Mouse (Mus musculus): ENCODE measurements around the gene Gsto2. TPM values are rescaled to one million over a fixed set of nuclear protein-coding genes. Genes with fewer than 3 reads are reported as not detected.

Gene Gsto2
- polyA plus RNA-seq, 1 experiment from 2014 or later, result 1.1 TPM

GRCm38 (mm10) chr19:47927032-47927431 is 61.7 kb downstream of the Gsto2 start:
- H3K9me3 ChIP-seq (ENCODE audit: control insufficient read depth, low read depth, low read length), result no peaks in the 10 kb centered on the region
- H3K36me3 ChIP-seq (ENCODE audit: control insufficient read depth, insufficient read depth, low read length), result no peaks in the 10 kb centered on the region
- no peak for ATAC-seq (ENCODE audit: insufficient number of reproducible peaks, insufficient read depth, low FRiP score, low read depth)
- H3K27ac ChIP-seq (ENCODE audit: low read length), result no peak overlapping the region
- no peak overlapping the region for H3K4me2 ChIP-seq (replicated peaks; ENCODE audit: low read depth, low read length)
- WGBS, result 90% methylated on average over 2 of the region's 2 CpGs
- H3K4me3 ChIP-seq (ENCODE audit: low read depth, low read length), result no peak overlapping the region
- H3K9ac ChIP-seq (replicated peaks; ENCODE audit: low read depth, low read length), result no peak overlapping the region
- peaks cover 6% of the 10 kb centered on the region; the same call in 1 of the 2 replicates for H3K4me1 ChIP-seq (ENCODE audit: control insufficient read depth, insufficient read depth, low read length)
- no peaks in the 10 kb centered on the region for H3K27me3 ChIP-seq (ENCODE audit: control insufficient read depth, insufficient read depth, low read length)

- Histone ChIP-seq H3K4me3 (ENCODE audit: low read depth, low read length) (no peak overlapping the region), H3K4me1 (ENCODE audit: control insufficient read depth, insufficient read depth, low read length) (peaks cover 6% of the 10 kb centered on the region; the same call in 1 of the 2 replicates), H3K9me3 (ENCODE audit: control insufficient read depth, low read depth, low read length) (no peaks in the 10 kb centered on the region), H3K27me3 (ENCODE audit: control insufficient read depth, insufficient read depth, low read length) (no peaks in the 10 kb centered on the region), H3K9ac (replicated peaks; ENCODE audit: low read depth, low read length) (no peak overlapping the region), H3K36me3 (ENCODE audit: control insufficient read depth, insufficient read depth, low read length) (no peaks in the 10 kb centered on the region), H3K27ac (ENCODE audit: low read length) (no peak overlapping the region), H3K4me2 (replicated peaks; ENCODE audit: low read depth, low read length) (no peak overlapping the region)
- ATAC-seq (ENCODE audit: insufficient number of reproducible peaks, insufficient read depth, low FRiP score, low read depth), result no peak
- 48% methylated on average over 4 of the region's 4 CpGs for WGBS
Observed at GRCm38 (mm10) chr19:47929043-47929442, 63.7 kb downstream of the Gsto2 start.

GRCm38 (mm10) chr19:47931982-47932638 is 66.8 kb downstream of the Gsto2 start:
- Histone ChIP-seq H3K27me3 (ENCODE audit: control insufficient read depth, insufficient read depth, low read length) (no peaks in the 10 kb centered on the region), H3K4me1 (ENCODE audit: control insufficient read depth, insufficient read depth, low read length) (peaks cover 6% of the 10 kb centered on the region; the same call in 1 of the 2 replicates), H3K36me3 (ENCODE audit: control insufficient read depth, insufficient read depth, low read length) (no peaks in the 10 kb centered on the region), H3K4me2 (replicated peaks; ENCODE audit: low read depth, low read length) (no peak overlapping the region), H3K4me3 (ENCODE audit: low read depth, low read length) (no peak overlapping the region), H3K9me3 (ENCODE audit: control insufficient read depth, low read depth, low read length) (no peaks in the 10 kb centered on the region), H3K27ac (ENCODE audit: low read length) (no peak overlapping the region), H3K9ac (replicated peaks; ENCODE audit: low read depth, low read length) (no peak overlapping the region)
- ATAC-seq (ENCODE audit: insufficient number of reproducible peaks, insufficient read depth, low FRiP score, low read depth), result 0 out of 2 replicates have a peak, but pooled peaks have one; percentile 21
- 37% methylated on average over 7 of the region's 7 CpGs for WGBS

- Histone ChIP-seq H3K36me3 (ENCODE audit: control insufficient read depth, insufficient read depth, low read length) (no peaks in the 10 kb centered on the region), H3K9ac (replicated peaks; ENCODE audit: low read depth, low read length) (no peak overlapping the region), H3K27me3 (ENCODE audit: control insufficient read depth, insufficient read depth, low read length) (no peaks in the 10 kb centered on the region), H3K27ac (ENCODE audit: low read length) (no peak overlapping the region), H3K4me1 (ENCODE audit: control insufficient read depth, insufficient read depth, low read length) (peaks cover 6% of the 10 kb centered on the region; the same call in 1 of the 2 replicates), H3K9me3 (ENCODE audit: control insufficient read depth, low read depth, low read length) (no peaks in the 10 kb centered on the region), H3K4me3 (ENCODE audit: low read depth, low read length) (no peak overlapping the region), H3K4me2 (replicated peaks; ENCODE audit: low read depth, low read length) (no peak overlapping the region)
- 90% methylated on average over 8 of the region's 8 CpGs for WGBS
- no peak for ATAC-seq (ENCODE audit: insufficient number of reproducible peaks, insufficient read depth, low FRiP score, low read depth)
Observed at GRCm38 (mm10) chr19:47934146-47934545, 68.8 kb downstream of the Gsto2 start.

- H3K27me3 ChIP-seq (ENCODE audit: control insufficient read depth, insufficient read depth, low read length), result no peaks in the 10 kb centered on the region
- H3K4me3 ChIP-seq (ENCODE audit: low read depth, low read length), result no peak overlapping the region
- no peak overlapping the region for H3K27ac ChIP-seq (ENCODE audit: low read length)
- H3K4me2 ChIP-seq (replicated peaks; ENCODE audit: low read depth, low read length), result no peak overlapping the region
- H3K36me3 ChIP-seq (ENCODE audit: control insufficient read depth, insufficient read depth, low read length), result no peaks in the 10 kb centered on the region
- ATAC-seq (ENCODE audit: insufficient number of reproducible peaks, insufficient read depth, low FRiP score, low read depth), result no peak
- H3K9ac ChIP-seq (replicated peaks; ENCODE audit: low read depth, low read length), result no peak overlapping the region
- H3K4me1 ChIP-seq (ENCODE audit: control insufficient read depth, insufficient read depth, low read length), result peaks cover under 1% of the 10 kb centered on the region; the same call in 1 of the 2 replicates
- H3K9me3 ChIP-seq (ENCODE audit: control insufficient read depth, low read depth, low read length), result no peaks in the 10 kb centered on the region
- 55% methylated on average over 16 of the region's 16 CpGs for WGBS
Observed at GRCm38 (mm10) chr19:47934636-47935238, 69.4 kb downstream of the Gsto2 start.

- no peak overlapping the region for H3K9ac ChIP-seq (replicated peaks; ENCODE audit: low read depth, low read length)
- H3K27ac ChIP-seq (ENCODE audit: low read length), result no peak overlapping the region
- ATAC-seq (ENCODE audit: insufficient number of reproducible peaks, insufficient read depth, low FRiP score, low read depth), result no peak
- H3K9me3 ChIP-seq (ENCODE audit: control insufficient read depth, low read depth, low read length), result no peaks in the 10 kb centered on the region
- no peak overlapping the region for H3K4me2 ChIP-seq (replicated peaks; ENCODE audit: low read depth, low read length)
- 76% methylated on average over 6 of the region's 6 CpGs for WGBS
- H3K27me3 ChIP-seq (ENCODE audit: control insufficient read depth, insufficient read depth, low read length), result no peaks in the 10 kb centered on the region; the same call in 1 of the 2 replicates
- H3K4me3 ChIP-seq (ENCODE audit: low read depth, low read length), result no peak overlapping the region
- H3K4me1 ChIP-seq (ENCODE audit: control insufficient read depth, insufficient read depth, low read length), result no peaks in the 10 kb centered on the region; the same call in 1 of the 2 replicates
- H3K36me3 ChIP-seq (ENCODE audit: control insufficient read depth, insufficient read depth, low read length), result no peaks in the 10 kb centered on the region
Observed at GRCm38 (mm10) chr19:47935530-47935929, 70.2 kb downstream of the Gsto2 start.

Small RNA genes lying within 50 kb of the gene (microRNA-seq; reads per million reads assigned to microRNA genes)
- gene Gm22240, result not detected

Other genes with a start within 250 kb of the Gsto2 start
- gene Col17a1, start 173.4 kb upstream of the Gsto2 start, polyA plus RNA-seq (2014; fragmentation: Nextera tagmentation; extraction: Ambion mirVana), result 10.3 and 12.7 TPM in 2 replicates
- 381 and 400 TPM in 2 replicates for gene Sfr1, start 133.9 kb upstream of the Gsto2 start, polyA plus RNA-seq (2014; fragmentation: Nextera tagmentation; extraction: Ambion mirVana)
- gene Gsto1, start 10.6 kb upstream of the Gsto2 start, polyA plus RNA-seq (2014; fragmentation: Nextera tagmentation; extraction: Ambion mirVana), result 482 and 525 TPM in 2 replicates
- gene Cfap43, start 53.8 kb downstream of the Gsto2 start, polyA plus RNA-seq (2014; fragmentation: Nextera tagmentation; extraction: Ambion mirVana), result 0.21 and 0.97 TPM in 2 replicates
- gene Itprip, start 53.8 kb downstream of the Gsto2 start, polyA plus RNA-seq (2014; fragmentation: Nextera tagmentation; extraction: Ambion mirVana), result 9.3 and 11.0 TPM in 2 replicates
- not detected in 2 replicates for gene Cfap58, start 72.1 kb downstream of the Gsto2 start, polyA plus RNA-seq (2014; fragmentation: Nextera tagmentation; extraction: Ambion mirVana)